ENCODE assay signal across 10 mouse cellular contexts in the genomic region with DNA sequence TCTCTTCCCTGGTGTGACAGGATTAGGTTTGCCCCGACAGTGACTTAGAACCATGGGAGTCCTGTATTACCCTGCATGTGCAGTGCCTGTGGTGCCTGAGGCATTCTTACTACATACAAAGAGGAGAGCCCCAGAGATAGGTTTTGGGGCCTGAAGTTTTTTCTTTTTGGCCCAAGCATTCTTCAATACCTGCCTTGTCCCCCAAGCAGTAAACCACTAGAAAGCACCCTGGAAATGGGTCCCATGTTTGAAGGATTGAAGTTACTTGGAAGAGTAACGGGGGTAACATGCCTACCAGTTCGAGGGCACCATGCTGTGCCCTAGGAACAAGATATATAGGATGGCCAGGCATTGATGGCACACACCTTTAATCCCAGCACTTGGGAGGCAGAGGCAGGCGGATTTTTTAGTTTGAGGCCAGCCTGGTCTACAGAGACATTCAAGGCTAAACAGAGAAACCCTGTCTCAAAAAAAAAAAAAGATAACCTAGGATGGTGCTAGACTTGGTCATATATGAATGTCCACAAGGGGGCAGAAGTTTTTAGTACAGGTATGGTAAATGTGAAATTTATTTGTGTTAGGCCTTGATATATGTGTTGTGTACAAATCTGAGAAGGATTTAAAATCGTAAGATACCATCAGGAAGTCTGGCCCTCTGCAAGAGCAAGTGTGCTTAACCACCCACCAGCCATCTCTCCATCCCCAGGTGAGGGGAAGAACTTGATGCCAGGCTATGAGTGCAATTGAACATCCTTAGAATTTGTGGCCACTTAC. TPM values are rescaled to one million over a fixed set of nuclear protein-coding genes. Genes with fewer than 3 reads are reported as not detected.
DNase-seq lines count a peak whose midpoint lies in the region; ATAC-seq and TF ChIP-seq lines count a peak whose summit lies in the region.
"Had no signal": no experiment of that assay in that cellular context is flagged by ENCODE, and none has a peak within 500 bp of the region (broad histone marks: within the 10 kb centered on the region; RNA-seq: fewer than 3 reads in every experiment).

No protein-coding gene starts in this region.

- no peak overlapping the region for H3K9ac ChIP-seq in liver, embryonic 14.5 days (replicated peaks)
- H3K9ac ChIP-seq: hindbrain, embryonic 15.5 days had no signal

- peaks cover 6% of the 10 kb centered on the region; the same call in 1 of the 2 replicates for H3K36me3 ChIP-seq in kidney, adult 2 months (ENCODE audit: control insufficient read depth, insufficient read depth, low read length)
- H3K36me3 ChIP-seq in liver, embryonic 14.5 days (replicated peaks; ENCODE audit: control insufficient read depth, insufficient read depth, low read depth): peaks cover 25% of the 10 kb centered on the region

- H3K4me2 ChIP-seq in liver, embryonic 14.5 days (ENCODE audit: low read depth): no peak overlapping the region
- H3K4me2 ChIP-seq: hindbrain, embryonic 15.5 days had no signal

- no peak for ATAC-seq in liver, embryonic 14.5 days (ENCODE audit: insufficient read depth)

- H3K27ac ChIP-seq in kidney, adult 2 months (ENCODE audit: insufficient read depth, low read depth, low read length): no peak overlapping the region
- no peak overlapping the region for H3K27ac ChIP-seq in liver, embryonic 14.5 days
- H3K27ac ChIP-seq: hindbrain, embryonic 15.5 days had no signal

- 75% methylated on average over 5 of the region's 5 CpGs for WGBS in kidney, adult 2 months
- WGBS in liver, embryonic 14.5 days (ENCODE audit: insufficient replicate concordance): 45% methylated on average over 5 of the region's 5 CpGs

- peaks cover 9% of the 10 kb centered on the region; the same call in 1 of the 2 replicates for H3K4me1 ChIP-seq in kidney, adult 2 months (ENCODE audit: control insufficient read depth, insufficient read depth, low read length)
- peaks cover 4 to 6% of the 10 kb centered on the region in 2 experiments for H3K4me1 ChIP-seq in liver, embryonic 14.5 days (replicated peaks; ENCODE audit: control insufficient read depth in 2 of 2, insufficient read depth in 2 of 2, low read length in 1 of 2)

- no peaks in the 10 kb centered on the region for H3K9me3 ChIP-seq in liver, embryonic 14.5 days (ENCODE audit: control insufficient read depth, low read length)
- H3K9me3 ChIP-seq: hindbrain, embryonic 15.5 days had no signal

- TF ChIP-seq POLR2A in kidney, adult 2 months (IDR thresholded peaks at IDR 0.05; ENCODE audit: low read depth, low read length): no peak

- no peaks in the 10 kb centered on the region for H3K27me3 ChIP-seq in kidney, adult 2 months (replicated peaks; ENCODE audit: control insufficient read depth, insufficient read depth, low read length)
- no peaks in the 10 kb centered on the region for H3K27me3 ChIP-seq in liver, embryonic 14.5 days (ENCODE audit: control insufficient read depth, insufficient read depth, low read length)
- H3K27me3 ChIP-seq: hindbrain, embryonic 15.5 days had no signal

- no peak for TF ChIP-seq EP300 in liver, embryonic 14.5 days (IDR thresholded peaks at IDR 0.05; ENCODE audit: low read depth)

- TF ChIP-seq CTCF in kidney, adult 2 months (conservative IDR thresholded peaks at IDR 0.05; ENCODE audit: insufficient read depth, insufficient read length, low read depth, low read length): no peak
- peak; percentile 63; the same call in 1 of the 2 replicates for TF ChIP-seq CTCF in liver, embryonic 14.5 days (IDR thresholded peaks at IDR 0.05; ENCODE audit: low read depth)

- no peak overlapping the region for H3K4me3 ChIP-seq in kidney, adult 2 months (ENCODE audit: insufficient read depth, low read depth, low read length)
- no peak overlapping the region for H3K4me3 ChIP-seq in liver, embryonic 14.5 days (ENCODE audit: insufficient read depth in 1 of 2, low read depth in 2 of 2, low read length in 2 of 2)
- H3K4me3 ChIP-seq: hindbrain, embryonic 15.5 days had no signal

- peak; percentile 59 for DNase-seq in kidney, adult 2 months
- no peak for DNase-seq in kidney, adult 11 months
- DNase-seq in CD4-positive, CD25-positive, alpha-beta regulatory T cell, adult 2 months (ENCODE audit: low read depth, low spot score): peak; percentile 81
- peak; percentile 82 for DNase-seq in ZHBTc4 (ENCODE audit: low read depth, low spot score)
- DNase-seq in liver, embryonic 14.5 days (ENCODE audit: low read depth in 3 of 3, low spot score in 3 of 3): peak in 2 of 3 experiments; percentile 57 to 65
- no peak for DNase-seq in ovary, adult 18-20 months (ENCODE audit: low spot score)
- DNase-seq in urinary bladder, postnatal 10 days (ENCODE audit: low spot score): no peak
- no peak for DNase-seq in gastrocnemius, adult 18-20 months (ENCODE audit: low spot score)
- DNase-seq: cerebellum, adult 11 months had no signal

RNA-seq across cellular contexts. Expression of a gene that starts 3.6 kb away (rescaled TPM):
- polyA plus RNA-seq in kidney, adult 2 months (2012; rRNA removed): 960 and 1,412 TPM in 2 replicates
- polyA plus RNA-seq in liver, embryonic 14.5 days (2012; rRNA removed): 1,340 and 1,385 TPM in 2 replicates
- 1,145 and 1,179 TPM in 2 replicates for polyA plus RNA-seq in liver, embryonic 14.5 days (2014; fragmentation: Nextera tagmentation; extraction: Ambion mirVana)
- total RNA-seq in gastrocnemius, adult 18-20 months (2021): 100 to 1,000 TPM; 432 to 435 TPM

RNA-seq across cellular contexts. Expression of a gene that starts 11.4 kb away (rescaled TPM):
- 2.5 and 3.4 TPM in 2 replicates for polyA plus RNA-seq in kidney, adult 2 months (2012; rRNA removed)
- polyA plus RNA-seq in liver, embryonic 14.5 days (2012; rRNA removed): 1.7 and 1.9 TPM in 2 replicates
- polyA plus RNA-seq in liver, embryonic 14.5 days (2014; fragmentation: Nextera tagmentation; extraction: Ambion mirVana): 0.58 and 0.65 TPM in 2 replicates
- under 1 TPM in 1 of 2 experiments, not detected in 1; 0.14 TPM for total RNA-seq in gastrocnemius, adult 18-20 months (2021)

RNA-seq across cellular contexts. Expression of a gene that starts 43.0 kb away (rescaled TPM):
- polyA plus RNA-seq in kidney, adult 2 months (2012; rRNA removed): 137 and 150 TPM in 2 replicates
- polyA plus RNA-seq in liver, embryonic 14.5 days (2012; rRNA removed): 19.0 and 26.0 TPM in 2 replicates
- polyA plus RNA-seq in liver, embryonic 14.5 days (2014; fragmentation: Nextera tagmentation; extraction: Ambion mirVana): 19.5 and 21.0 TPM in 2 replicates
- 10 to 100 TPM; 73.9 to 77.4 TPM for total RNA-seq in gastrocnemius, adult 18-20 months (2021)

RNA-seq across cellular contexts. Expression of a gene that starts 52.4 kb away (rescaled TPM):
- polyA plus RNA-seq in kidney, adult 2 months (2012; rRNA removed): 10.8 and 11.2 TPM in 2 replicates
- polyA plus RNA-seq in liver, embryonic 14.5 days (2012; rRNA removed): 0.75 and 1.1 TPM in 2 replicates
- polyA plus RNA-seq in liver, embryonic 14.5 days (2014; fragmentation: Nextera tagmentation; extraction: Ambion mirVana): 0.69 and 0.91 TPM in 2 replicates
- 1 to 10 TPM; 1.7 to 2.2 TPM for total RNA-seq in gastrocnemius, adult 18-20 months (2021)

Comparison
In these comparisons a context has a peak if more than half of its experiments do, and no peak if none do; other contexts are left out.
1. DNase-seq: peak in kidney, adult 2 months (single experiment), CD4-positive, CD25-positive, alpha-beta regulatory T cell, adult 2 months (single experiment), ZHBTc4 (single experiment) and liver, embryonic 14.5 days (2 of 3); none in kidney, adult 11 months (single experiment), ovary, adult 18-20 months (single experiment), urinary bladder, postnatal 10 days (single experiment) and gastrocnemius, adult 18-20 months (single experiment).